Mouse (Mus musculus) cerebellum, adult 2 months (tissue): ENCODE measurements around the gene Arid5b.

Source experiments
- CTCF ChIP-seq: fragments of 200-500 bp; IDR thresholded peaks from 2 replicates; pipeline ENCODE4 v1.5.1; 2011; ENCODE audit warnings: low read depth, mild to moderate bottlenecking, control low read depth, low read length, moderate library complexity, borderline replicate concordance; ENCODE audit not compliant: insufficient read depth
- POLR2A ChIP-seq: fragments of 200-500 bp; IDR thresholded peaks from 2 replicates; pipeline ENCODE4 v1.6.1; 2011; ENCODE audit warnings: low read length, control low read depth, borderline replicate concordance; ENCODE audit not compliant: insufficient read depth

DNA sequence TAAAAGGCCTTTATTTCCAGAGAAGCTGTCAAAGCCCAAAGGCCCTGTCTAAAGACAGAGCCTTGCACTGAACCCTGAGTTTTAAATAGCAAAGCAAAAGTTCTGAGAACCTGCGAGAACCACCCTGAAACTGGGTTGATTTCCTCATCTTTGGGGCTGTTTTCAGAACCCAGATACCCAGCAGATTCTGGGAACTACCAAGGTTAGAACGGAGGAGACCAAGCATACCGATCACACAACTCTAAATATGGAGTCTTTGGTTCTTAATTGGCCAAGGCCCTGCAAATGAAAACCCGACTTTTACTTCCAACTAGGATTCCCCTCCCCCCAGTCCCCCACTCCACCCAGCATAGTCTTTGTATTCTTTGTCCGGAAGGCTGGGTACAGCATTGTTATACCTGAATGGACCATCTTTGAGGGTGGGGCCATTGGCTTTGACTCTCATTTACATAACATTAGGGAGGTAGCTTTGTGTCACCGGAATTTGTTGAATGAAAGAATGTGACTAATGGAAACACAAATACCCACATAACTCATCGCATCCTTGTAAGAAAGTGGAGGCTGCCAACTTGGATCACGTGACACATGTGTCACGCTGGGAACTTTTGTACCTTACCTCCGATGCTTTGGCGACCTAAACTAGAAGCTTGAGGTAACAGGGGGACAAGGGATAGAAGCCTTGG is 141.2 kb downstream of the Arid5b start:
- no peak for TF ChIP-seq POLR2A
- TF ChIP-seq CTCF, result no peak
